Mouse (Mus musculus): Measurements from ENCODE around the gene Olfr1396. TPM values are rescaled to one million over a fixed set of nuclear protein-coding genes. Genes with fewer than 3 reads are reported as not detected.

Gene Olfr1396
- polyA plus RNA-seq, 1 experiment from 2014 or later: not detected

DNA sequence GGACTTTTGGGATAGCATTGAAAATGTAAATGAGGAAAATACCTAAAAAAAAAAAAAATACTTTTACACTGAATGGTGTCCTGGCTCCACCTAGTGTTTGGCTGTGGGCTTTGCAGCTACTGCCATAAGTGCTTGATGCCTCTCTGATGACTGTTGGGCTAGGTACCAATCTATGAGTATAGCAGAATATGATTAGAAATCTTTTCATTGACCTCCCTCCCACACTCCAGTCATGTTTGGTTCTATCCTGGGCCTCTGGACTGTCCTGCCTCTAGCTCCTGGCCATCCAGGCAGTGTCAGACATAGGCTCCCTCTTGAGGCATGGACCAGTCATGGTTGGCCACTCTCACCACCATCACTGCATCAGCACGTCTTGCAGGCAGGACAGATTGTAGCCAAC lies 5.8 kb downstream of the Olfr1396 start:
- no peaks in the 10 kb centered on the region for H3K4me1 ChIP-seq (ENCODE audit: control insufficient read depth, insufficient read depth, low read depth, low read length)
- H3K27me3 ChIP-seq (replicated peaks; ENCODE audit: control insufficient read depth, insufficient read depth, low read length): no peaks in the 10 kb centered on the region
- no peak overlapping the region for H3K9ac ChIP-seq (ENCODE audit: low read depth, low read length)
- 69% methylated on average over 1 of the region's 1 CpGs for WGBS
- no peaks in the 10 kb centered on the region for H3K36me3 ChIP-seq (ENCODE audit: control insufficient read depth, insufficient read depth, low read length)
- no peak overlapping the region for H3K27ac ChIP-seq (ENCODE audit: low read depth, low read length)
- no peak overlapping the region for H3K4me2 ChIP-seq (ENCODE audit: low read length)
- H3K9me3 ChIP-seq (ENCODE audit: control insufficient read depth, low read length): no peaks in the 10 kb centered on the region
- no peak for ATAC-seq
- no peak overlapping the region for H3K4me3 ChIP-seq (ENCODE audit: low read length)

DNA sequence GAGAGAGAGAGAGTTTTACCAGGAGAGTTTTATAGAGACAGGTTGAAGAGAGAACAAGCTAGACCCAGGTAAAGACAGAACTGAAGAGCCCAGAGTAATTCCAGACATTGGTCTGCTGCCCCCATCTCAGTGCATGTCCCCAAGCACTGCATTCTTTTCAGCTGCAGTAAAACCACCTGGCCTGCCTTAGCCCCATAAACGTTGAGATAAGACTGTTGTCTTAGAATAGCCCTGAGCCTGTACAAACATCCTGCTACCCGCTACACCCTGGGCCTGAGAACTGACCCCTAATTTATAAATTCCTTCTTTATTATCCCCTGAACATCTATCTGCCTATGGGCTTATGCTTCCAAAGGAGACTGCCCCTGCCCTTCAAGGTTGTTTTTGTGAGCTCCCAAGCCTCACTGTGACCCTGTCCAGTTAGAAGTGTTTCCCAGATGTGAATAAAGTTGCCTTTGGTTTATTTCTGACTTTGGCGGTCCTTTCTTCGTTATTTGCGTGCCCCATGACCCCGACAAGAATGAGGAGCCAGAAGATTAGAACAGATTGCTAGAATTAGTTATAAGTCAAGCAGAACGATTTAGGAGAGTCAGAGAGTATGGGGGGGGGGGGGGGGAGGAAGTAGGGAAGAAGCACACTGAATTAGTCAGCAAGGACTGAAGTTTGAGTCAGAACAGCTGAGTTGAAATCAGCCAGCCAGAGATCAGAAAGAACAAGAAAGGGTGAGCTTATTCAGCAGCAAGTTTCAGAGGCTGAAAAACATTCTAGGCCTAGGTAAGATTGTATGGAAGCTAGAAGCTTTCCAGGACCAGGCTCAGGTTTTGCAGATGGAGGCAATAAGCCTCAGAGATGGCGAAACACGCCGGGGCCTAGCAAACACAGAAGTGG lies 6.8 kb downstream of the Olfr1396 start:
- ATAC-seq: no peak

DNA sequence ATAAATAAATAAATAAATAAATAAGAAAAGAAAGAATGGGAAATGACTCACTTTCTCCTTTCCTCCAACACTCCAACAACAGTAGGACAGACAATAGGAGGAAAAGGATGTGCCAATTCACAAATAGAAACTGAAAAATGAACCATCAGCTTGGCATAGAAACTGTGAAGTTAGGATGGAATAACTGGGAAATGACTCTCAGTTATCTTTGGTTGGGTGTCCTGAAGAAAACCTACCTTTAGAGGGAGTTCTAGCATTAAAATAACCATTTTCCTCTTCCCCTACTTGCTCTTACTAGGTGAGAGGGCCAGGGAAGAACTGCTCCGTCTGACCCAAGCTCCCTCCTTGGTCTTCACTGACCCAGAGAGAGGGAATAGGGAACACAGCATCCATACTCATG lies 8.9 kb downstream of the Olfr1396 start:
- ATAC-seq: no peak
- no peaks in the 10 kb centered on the region for H3K27me3 ChIP-seq (replicated peaks; ENCODE audit: control insufficient read depth, insufficient read depth, low read length)
- H3K4me3 ChIP-seq (ENCODE audit: low read length): no peak overlapping the region
- 58% methylated on average over 1 of the region's 1 CpGs for WGBS
- H3K4me2 ChIP-seq (ENCODE audit: low read length): no peak overlapping the region
- no peaks in the 10 kb centered on the region for H3K9me3 ChIP-seq (ENCODE audit: control insufficient read depth, low read length)
- H3K27ac ChIP-seq (ENCODE audit: low read depth, low read length): no peak overlapping the region
- H3K9ac ChIP-seq (ENCODE audit: low read depth, low read length): no peak overlapping the region
- no peaks in the 10 kb centered on the region for H3K36me3 ChIP-seq (ENCODE audit: control insufficient read depth, insufficient read depth, low read length)
- no peaks in the 10 kb centered on the region for H3K4me1 ChIP-seq (ENCODE audit: control insufficient read depth, insufficient read depth, low read depth, low read length)

More for the DNA sequence above, 6.8 kb downstream of the Olfr1396 start:
- Histone ChIP-seq H3K4me3 (ENCODE audit: low read length) (no peak overlapping the region), H3K4me1 (ENCODE audit: control insufficient read depth, insufficient read depth, low read depth, low read length) (no peaks in the 10 kb centered on the region), H3K36me3 (ENCODE audit: control insufficient read depth, insufficient read depth, low read length) (no peaks in the 10 kb centered on the region), H3K27me3 (replicated peaks; ENCODE audit: control insufficient read depth, insufficient read depth, low read length) (no peaks in the 10 kb centered on the region), H3K9ac (ENCODE audit: low read depth, low read length) (no peak overlapping the region), H3K27ac (ENCODE audit: low read depth, low read length) (no peak overlapping the region), H3K9me3 (ENCODE audit: control insufficient read depth, low read length) (no peaks in the 10 kb centered on the region), H3K4me2 (ENCODE audit: low read length) (no peak overlapping the region)
- WGBS: 77% methylated on average over 10 of the region's 10 CpGs

DNA sequence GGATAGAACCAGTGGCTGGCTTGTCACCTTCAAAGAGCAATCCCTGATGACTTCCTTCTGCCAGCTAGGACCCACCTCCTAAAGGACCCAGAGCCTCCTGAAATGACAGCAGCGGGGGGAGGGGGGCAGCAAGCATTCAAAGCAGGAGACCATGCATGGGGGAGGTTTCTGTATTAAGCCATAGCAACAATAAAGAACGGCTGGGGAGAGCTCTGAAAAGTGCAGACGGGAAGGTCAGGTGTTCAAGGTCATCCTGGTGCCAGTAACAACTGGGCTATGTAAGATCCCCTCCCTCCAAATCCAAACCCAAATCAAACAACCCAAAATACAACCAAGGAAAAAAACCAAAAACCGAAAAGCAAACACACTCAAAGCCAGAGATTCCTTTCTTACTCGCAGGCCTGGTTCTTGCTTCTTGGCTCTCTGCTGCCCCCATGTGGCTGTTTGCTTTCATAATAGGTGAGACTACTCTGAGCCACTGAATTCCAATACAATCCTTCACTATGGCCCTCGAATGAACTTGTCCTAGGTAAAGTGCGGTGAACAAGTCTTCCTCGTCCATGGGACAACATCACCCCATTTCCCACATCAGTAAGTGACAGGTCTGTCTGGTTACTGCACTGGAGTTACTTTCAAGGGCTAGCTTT lies 11.5 kb downstream of the Olfr1396 start:
- Histone ChIP-seq H3K27me3 (replicated peaks; ENCODE audit: control insufficient read depth, insufficient read depth, low read length) (no peaks in the 10 kb centered on the region), H3K4me2 (ENCODE audit: low read length) (no peak overlapping the region), H3K9ac (ENCODE audit: low read depth, low read length) (no peak overlapping the region), H3K4me1 (ENCODE audit: control insufficient read depth, insufficient read depth, low read depth, low read length) (no peaks in the 10 kb centered on the region), H3K27ac (ENCODE audit: low read depth, low read length) (no peak overlapping the region), H3K36me3 (ENCODE audit: control insufficient read depth, insufficient read depth, low read length) (no peaks in the 10 kb centered on the region), H3K9me3 (ENCODE audit: control insufficient read depth, low read length) (no peaks in the 10 kb centered on the region), H3K4me3 (ENCODE audit: low read length) (no peak overlapping the region)
- peak; percentile 85 for ATAC-seq
- 19% methylated on average over 8 of the region's 8 CpGs for WGBS

DNA sequence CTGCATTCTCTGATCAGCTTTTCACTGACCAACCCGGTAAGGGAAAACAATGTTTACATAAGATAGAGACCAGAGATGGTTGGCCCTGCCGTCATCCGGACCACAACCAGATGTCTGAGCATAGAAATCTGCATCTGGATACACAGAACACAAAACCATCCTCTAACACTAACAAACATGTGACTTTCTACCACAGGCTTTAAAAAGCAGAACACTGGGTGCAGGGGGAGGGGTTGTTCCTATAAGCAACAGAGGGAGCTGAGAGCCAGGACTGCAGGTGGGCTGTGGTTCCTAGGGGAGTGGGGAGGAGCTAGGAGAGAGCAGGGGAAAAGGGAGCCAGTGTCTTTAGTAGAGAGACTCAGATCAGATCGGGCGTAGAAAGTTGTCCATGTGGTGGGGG lies 13.2 kb downstream of the Olfr1396 start:
- Histone ChIP-seq H3K36me3 (ENCODE audit: control insufficient read depth, insufficient read depth, low read length) (no peaks in the 10 kb centered on the region), H3K4me3 (ENCODE audit: low read length) (no peak overlapping the region), H3K4me1 (ENCODE audit: control insufficient read depth, insufficient read depth, low read depth, low read length) (no peaks in the 10 kb centered on the region), H3K9me3 (ENCODE audit: control insufficient read depth, low read length) (no peaks in the 10 kb centered on the region), H3K9ac (ENCODE audit: low read depth, low read length) (no peak overlapping the region), H3K27ac (ENCODE audit: low read depth, low read length) (no peak overlapping the region), H3K4me2 (ENCODE audit: low read length) (no peak overlapping the region), H3K27me3 (replicated peaks; ENCODE audit: control insufficient read depth, insufficient read depth, low read length) (no peaks in the 10 kb centered on the region)
- ATAC-seq: no peak
- WGBS: 64% methylated on average over 5 of the region's 5 CpGs

DNA sequence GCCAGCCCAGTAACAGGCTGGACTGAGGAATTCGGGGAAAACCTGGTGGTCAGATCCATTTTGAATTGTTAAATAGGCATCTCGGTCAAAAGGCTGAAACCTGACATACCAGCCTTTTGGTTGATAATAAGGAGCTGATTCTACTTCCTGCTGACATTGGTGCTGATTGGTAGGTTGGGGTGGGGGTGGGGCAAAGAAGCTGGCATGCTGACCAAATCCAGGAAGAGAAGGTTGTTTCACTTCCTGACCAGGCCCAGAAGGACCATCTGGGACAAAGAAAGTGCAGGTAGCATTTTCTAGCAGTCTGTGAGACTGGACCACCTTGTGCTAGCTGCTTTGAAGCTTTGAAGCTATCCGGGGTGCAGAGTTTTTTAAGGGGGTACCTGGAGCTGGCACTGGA lies 14.3 kb downstream of the Olfr1396 start:
- no peaks in the 10 kb centered on the region for H3K36me3 ChIP-seq (ENCODE audit: control insufficient read depth, insufficient read depth, low read length)
- no peak overlapping the region for H3K27ac ChIP-seq (ENCODE audit: low read depth, low read length)
- no peak for ATAC-seq
- no peak overlapping the region for H3K4me3 ChIP-seq (ENCODE audit: low read length)
- H3K9ac ChIP-seq (ENCODE audit: low read depth, low read length): no peak overlapping the region
- H3K9me3 ChIP-seq (ENCODE audit: control insufficient read depth, low read length): no peaks in the 10 kb centered on the region
- H3K27me3 ChIP-seq (replicated peaks; ENCODE audit: control insufficient read depth, insufficient read depth, low read length): no peaks in the 10 kb centered on the region
- no peak overlapping the region for H3K4me2 ChIP-seq (ENCODE audit: low read length)
- no peaks in the 10 kb centered on the region for H3K4me1 ChIP-seq (ENCODE audit: control insufficient read depth, insufficient read depth, low read depth, low read length)
- 81% methylated on average over 3 of the region's 3 CpGs for WGBS

DNA sequence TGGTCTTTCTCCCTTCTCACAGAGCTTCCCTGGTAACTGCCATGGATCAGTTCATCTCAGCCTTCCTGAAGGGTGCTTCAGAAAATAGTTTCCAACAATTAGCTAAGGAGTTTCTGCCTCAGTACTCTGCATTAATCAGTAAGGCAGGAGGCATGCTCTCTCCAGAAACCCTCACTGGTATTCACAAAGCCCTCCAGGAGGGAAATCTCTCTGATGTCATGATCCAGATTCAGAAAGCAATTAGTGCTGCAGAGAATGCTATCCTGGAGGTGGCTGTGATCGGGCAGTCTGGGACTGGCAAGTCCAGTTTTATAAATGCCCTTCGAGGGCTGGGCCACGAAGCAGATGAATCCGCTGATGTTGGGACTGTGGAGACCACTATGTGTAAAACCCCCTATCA lies 19.3 kb downstream of the Olfr1396 start:
- WGBS: 80% methylated on average over 4 of the region's 4 CpGs

DNA sequence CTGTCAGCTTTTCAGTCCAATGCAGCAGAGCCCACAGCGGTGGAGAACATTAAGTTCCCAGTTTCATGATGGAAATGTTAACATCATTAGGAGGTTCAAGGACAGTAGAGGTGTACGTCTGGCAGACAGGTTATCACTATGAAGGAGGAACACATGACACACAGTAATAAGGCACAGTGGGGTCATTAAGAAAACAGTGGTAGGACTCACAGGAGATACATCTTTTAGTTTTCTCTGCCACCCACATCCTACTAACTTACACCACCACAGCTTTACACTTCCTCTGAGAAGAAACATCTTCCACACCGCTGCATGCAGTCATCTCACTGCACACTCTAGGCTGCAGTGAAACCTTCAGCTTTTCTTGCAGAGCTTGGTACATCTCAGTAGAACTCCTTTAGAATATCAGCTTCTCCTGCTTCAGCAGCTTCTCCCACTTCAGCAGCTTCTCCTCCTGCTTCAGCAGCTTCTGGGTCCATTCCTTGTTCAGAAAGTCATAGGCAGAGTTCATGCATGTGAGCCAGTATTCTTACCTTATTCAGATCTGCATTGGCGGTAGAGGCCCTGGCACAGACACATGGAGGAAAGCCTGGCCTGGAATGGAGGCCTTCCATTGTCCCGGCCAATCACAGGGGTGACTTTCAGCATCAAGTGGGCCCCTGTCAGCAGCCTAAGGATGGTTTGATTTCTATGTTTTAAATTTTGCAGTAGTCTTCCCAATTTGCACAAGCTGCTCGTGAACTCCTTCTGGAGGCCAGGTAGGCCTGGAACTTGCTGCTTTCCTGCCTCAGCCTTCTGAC lies 20.6 kb downstream of the Olfr1396 start:
- no peaks in the 10 kb centered on the region for H3K36me3 ChIP-seq (ENCODE audit: control insufficient read depth, insufficient read depth, low read length)
- no peaks in the 10 kb centered on the region for H3K27me3 ChIP-seq (replicated peaks; ENCODE audit: control insufficient read depth, insufficient read depth, low read length)
- no peak overlapping the region for H3K9ac ChIP-seq (ENCODE audit: low read depth, low read length)
- 84% methylated on average over 6 of the region's 6 CpGs for WGBS
- H3K27ac ChIP-seq (ENCODE audit: low read depth, low read length): no peak overlapping the region
- H3K9me3 ChIP-seq (ENCODE audit: control insufficient read depth, low read length): no peaks in the 10 kb centered on the region
- no peak for ATAC-seq
- no peaks in the 10 kb centered on the region for H3K4me1 ChIP-seq (ENCODE audit: control insufficient read depth, insufficient read depth, low read depth, low read length)
- no peak overlapping the region for H3K4me2 ChIP-seq (ENCODE audit: low read length)
- H3K4me3 ChIP-seq (ENCODE audit: low read length): no peak overlapping the region

More for the DNA sequence above, 19.3 kb downstream of the Olfr1396 start:
- no peak for ATAC-seq
- Histone ChIP-seq H3K4me1 (ENCODE audit: control insufficient read depth, insufficient read depth, low read depth, low read length) (no peaks in the 10 kb centered on the region), H3K36me3 (ENCODE audit: control insufficient read depth, insufficient read depth, low read length) (no peaks in the 10 kb centered on the region), H3K27me3 (replicated peaks; ENCODE audit: control insufficient read depth, insufficient read depth, low read length) (no peaks in the 10 kb centered on the region), H3K4me2 (ENCODE audit: low read length) (no peak overlapping the region), H3K4me3 (ENCODE audit: low read length) (no peak overlapping the region), H3K9ac (ENCODE audit: low read depth, low read length) (no peak overlapping the region), H3K9me3 (ENCODE audit: control insufficient read depth, low read length) (no peaks in the 10 kb centered on the region), H3K27ac (ENCODE audit: low read depth, low read length) (no peak overlapping the region)

DNA sequence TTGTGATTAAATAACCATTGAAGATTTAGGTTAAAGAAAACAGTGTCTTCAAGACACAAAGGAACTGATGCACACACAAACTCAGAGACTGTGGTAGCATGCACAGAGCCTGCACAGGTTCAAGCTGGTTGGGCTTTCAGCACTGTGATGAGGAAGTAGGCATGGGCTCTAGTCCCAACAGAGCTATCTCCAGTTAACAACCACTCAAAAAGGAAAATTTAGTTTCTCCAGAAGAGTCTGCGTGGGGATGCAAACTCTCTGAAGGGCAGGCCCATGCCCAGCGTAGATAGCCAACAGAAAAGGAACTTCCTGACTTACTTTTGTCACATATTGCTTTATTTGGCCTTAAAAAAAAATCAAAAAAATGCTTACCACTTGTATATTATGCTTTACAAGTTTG lies 21.9 kb downstream of the Olfr1396 start:
- no peak for ATAC-seq
- Histone ChIP-seq H3K4me2 (ENCODE audit: low read length) (no peak overlapping the region), H3K9ac (ENCODE audit: low read depth, low read length) (no peak overlapping the region), H3K4me3 (ENCODE audit: low read length) (no peak overlapping the region), H3K36me3 (ENCODE audit: control insufficient read depth, insufficient read depth, low read length) (no peaks in the 10 kb centered on the region), H3K27me3 (replicated peaks; ENCODE audit: control insufficient read depth, insufficient read depth, low read length) (no peaks in the 10 kb centered on the region), H3K9me3 (ENCODE audit: control insufficient read depth, low read length) (no peaks in the 10 kb centered on the region), H3K4me1 (ENCODE audit: control insufficient read depth, insufficient read depth, low read depth, low read length) (no peaks in the 10 kb centered on the region), H3K27ac (ENCODE audit: low read depth, low read length) (no peak overlapping the region)
- 88% methylated on average over 2 of the region's 2 CpGs for WGBS
